Mouse (Mus musculus): Measurements from ENCODE around the gene Ms4a8a.

Ms4a8a gene

GRCm38 (mm10) chr19:11017891-11018290, 63.0 kb downstream of the Ms4a8a start, which contains the start of gene Ms4a18:
Gene Ms4a18 (minus strand): TSS chr19:11018031.
- no peak for DNase-seq (ENCODE audit: low spot score in 2 of 2)
